In genomic region chr6:61540732-61541131, GRCm38 (mm10) we compare ENCODE assay signal across 22 mouse cellular contexts.
A peak's percentile ranks its signal among the peaks of the same experiment; 100 is the strongest.
DNase-seq lines count a peak whose midpoint lies in the region; ATAC-seq and TF ChIP-seq lines count a peak whose summit lies in the region.
"Had no signal": no experiment of that assay in that cellular context is flagged by ENCODE, and none has a peak within 500 bp of the region (broad histone marks: within the 10 kb centered on the region; RNA-seq: fewer than 3 reads in every experiment).

No protein-coding gene starts in this region.

- no peak overlapping the region for H3K4me2 ChIP-seq in forebrain, embryonic 14.5 days (ENCODE audit: low read length)
- no peak overlapping the region for H3K4me2 ChIP-seq in forebrain, embryonic 11.5 days (ENCODE audit: low read depth, low read length, severe bottlenecking)
- H3K4me2 ChIP-seq: limb, embryonic 12.5 days; liver, embryonic 12.5 days; midbrain, embryonic 12.5 days; stomach, embryonic 15.5 days had no signal

- no peaks in the 10 kb centered on the region for H3K27me3 ChIP-seq in forebrain, embryonic 14.5 days (replicated peaks; ENCODE audit: control insufficient read depth, insufficient read depth, low read length)
- H3K27me3 ChIP-seq in forebrain, embryonic 11.5 days (ENCODE audit: control insufficient read depth, insufficient read depth, low read length), result no peaks in the 10 kb centered on the region
- no peaks in the 10 kb centered on the region for H3K27me3 ChIP-seq in heart, adult 2 months (ENCODE audit: control insufficient read depth, insufficient read depth, low read length)
- H3K27me3 ChIP-seq: limb, embryonic 12.5 days; liver, embryonic 12.5 days; midbrain, embryonic 12.5 days; stomach, embryonic 15.5 days had no signal

- H3K27ac ChIP-seq in forebrain, embryonic 14.5 days (ENCODE audit: low read depth, low read length), result no peak overlapping the region
- no peak overlapping the region for H3K27ac ChIP-seq in forebrain, embryonic 11.5 days (ENCODE audit: low read depth, low read length)
- no peak overlapping the region for H3K27ac ChIP-seq in left cerebral cortex, adult 2 months
- H3K27ac ChIP-seq in heart, adult 2 months, result no peak overlapping the region
- H3K27ac ChIP-seq: layer of hippocampus, adult 2 months; limb, embryonic 12.5 days; liver, embryonic 12.5 days; midbrain, embryonic 12.5 days; stomach, embryonic 15.5 days had no signal

- TF ChIP-seq POLR2A in heart, adult 2 months (IDR thresholded peaks at IDR 0.05; ENCODE audit: insufficient read depth, low read depth, low read length), result no peak

- no peaks in the 10 kb centered on the region for H3K79me2 ChIP-seq in heart, adult 2 months (replicated peaks; ENCODE audit: control insufficient read depth, insufficient read depth, low read length)

- intact Hi-C loops in left cerebral cortex, adult 2 months (cut with DNase I), result no loop called here
- intact Hi-C loops in heart, adult 2 months (cut with DNase I), result no loop called here

- H3K9ac ChIP-seq in forebrain, embryonic 14.5 days (ENCODE audit: low read length), result no peak overlapping the region
- H3K9ac ChIP-seq in forebrain, embryonic 11.5 days (ENCODE audit: low read length), result no peak overlapping the region
- no peak overlapping the region for H3K9ac ChIP-seq in heart, adult 2 months (ENCODE audit: low read depth, low read length)
- H3K9ac ChIP-seq: limb, embryonic 12.5 days; liver, embryonic 12.5 days; midbrain, embryonic 12.5 days; stomach, embryonic 15.5 days had no signal

- no peaks in the 10 kb centered on the region for H3K36me3 ChIP-seq in forebrain, embryonic 14.5 days (ENCODE audit: control insufficient read depth, insufficient read depth, low read length)
- H3K36me3 ChIP-seq in forebrain, embryonic 11.5 days (ENCODE audit: control insufficient read depth, insufficient read depth, low read length), result no peaks in the 10 kb centered on the region
- no peaks in the 10 kb centered on the region for H3K36me3 ChIP-seq in heart, adult 2 months (ENCODE audit: control insufficient read depth, insufficient read depth, low read length)
- H3K36me3 ChIP-seq: limb, embryonic 12.5 days; liver, embryonic 12.5 days; midbrain, embryonic 12.5 days; stomach, embryonic 15.5 days had no signal

- H3K4me1 ChIP-seq in forebrain, embryonic 14.5 days (ENCODE audit: control insufficient read depth, insufficient read depth, low read length), result no peaks in the 10 kb centered on the region
- no peaks in the 10 kb centered on the region for H3K4me1 ChIP-seq in forebrain, embryonic 11.5 days (replicated peaks; ENCODE audit: control insufficient read depth, insufficient read depth, low read length)
- no peaks in the 10 kb centered on the region for H3K4me1 ChIP-seq in heart, adult 2 months (ENCODE audit: control insufficient read depth, insufficient read depth, low read length)
- H3K4me1 ChIP-seq: limb, embryonic 12.5 days; liver, embryonic 12.5 days; stomach, embryonic 15.5 days had no signal

- DNase-seq in forebrain, embryonic 14.5 days (ENCODE audit: low spot score), result peak; percentile 83
- no peak for DNase-seq in forebrain, embryonic 11.5 days (ENCODE audit: low spot score)
- peak; percentile 8 for DNase-seq in left cerebral cortex, adult 11 months (ENCODE audit: low spot score)
- no peak for DNase-seq in left cerebral cortex, adult 2 months (ENCODE audit: extremely low spot score in 1 of 2, low spot score in 2 of 2)
- peak; percentile 90 for DNase-seq in brain, adult 2 months (ENCODE audit: low read depth, low spot score)
- DNase-seq in brain, embryonic 18.5 days (ENCODE audit: low read depth, low spot score), result peak; percentile 43
- DNase-seq in heart, adult 2 months, result no peak
- DNase-seq: adrenal gland, adult 2 months; cerebellum, adult 11 months; gastrocnemius, postnatal 25 days; kidney, adult 2 months; kidney, postnatal 14 days; lung, adult 2 months; thymus, adult 2 months had no signal

- ATAC-seq in forebrain, embryonic 14.5 days, result peak; percentile 84
- no peak for ATAC-seq in forebrain, embryonic 11.5 days (replicated peaks; ENCODE audit: low FRiP score)
- ATAC-seq: inflammation-experienced regulatory T-cells, adult 6 months; liver, embryonic 12.5 days had no signal

- TF ChIP-seq EP300 in heart, adult 2 months (IDR thresholded peaks at IDR 0.05; ENCODE audit: insufficient read depth, low read depth, low read length), result no peak

- H3K4me3 ChIP-seq in forebrain, embryonic 14.5 days (ENCODE audit: low read depth, low read length), result no peak overlapping the region
- no peak overlapping the region for H3K4me3 ChIP-seq in forebrain, embryonic 11.5 days (ENCODE audit: low read depth, low read length)
- H3K4me3 ChIP-seq in left cerebral cortex, adult 2 months, result no peak overlapping the region
- H3K4me3 ChIP-seq in heart, adult 2 months, result no peak overlapping the region
- H3K4me3 ChIP-seq: erythroblast, embryonic 14.5 days; layer of hippocampus, adult 2 months; limb, embryonic 12.5 days; liver, embryonic 12.5 days; midbrain, embryonic 12.5 days; myocyte; stomach, embryonic 15.5 days had no signal

- TF ChIP-seq CTCF in left cerebral cortex, adult 2 months (IDR thresholded peaks at IDR 0.05), result no peak
- TF ChIP-seq CTCF in heart, adult 2 months (IDR thresholded peaks at IDR 0.05), result no peak

- no peaks in the 10 kb centered on the region for H3K9me3 ChIP-seq in forebrain, embryonic 14.5 days (replicated peaks; ENCODE audit: control insufficient read depth, low read length)
- no peaks in the 10 kb centered on the region for H3K9me3 ChIP-seq in forebrain, embryonic 11.5 days (ENCODE audit: control insufficient read depth, low read length)
- H3K9me3 ChIP-seq: limb, embryonic 12.5 days; liver, embryonic 12.5 days; midbrain, embryonic 12.5 days; stomach, embryonic 15.5 days had no signal

Comparison
In these comparisons a context has a peak if more than half of its experiments do, and no peak if none do; other contexts are left out.
1. DNase-seq: peak in forebrain, embryonic 14.5 days (single experiment), left cerebral cortex, adult 11 months (single experiment), brain, adult 2 months (single experiment) and brain, embryonic 18.5 days (single experiment); none in forebrain, embryonic 11.5 days (single experiment), left cerebral cortex, adult 2 months (0 of 2) and heart, adult 2 months (0 of 2).